Mouse (Mus musculus): Measurements from ENCODE around the gene Arhgap24.
A peak's percentile ranks its signal among the peaks of the same experiment; 100 is the strongest.

The Arhgap24 gene

GRCm38 (mm10) chr5:102904066-102904465 is 422.9 kb downstream of the Arhgap24 start:
- no peak for DNase-seq

DNA sequence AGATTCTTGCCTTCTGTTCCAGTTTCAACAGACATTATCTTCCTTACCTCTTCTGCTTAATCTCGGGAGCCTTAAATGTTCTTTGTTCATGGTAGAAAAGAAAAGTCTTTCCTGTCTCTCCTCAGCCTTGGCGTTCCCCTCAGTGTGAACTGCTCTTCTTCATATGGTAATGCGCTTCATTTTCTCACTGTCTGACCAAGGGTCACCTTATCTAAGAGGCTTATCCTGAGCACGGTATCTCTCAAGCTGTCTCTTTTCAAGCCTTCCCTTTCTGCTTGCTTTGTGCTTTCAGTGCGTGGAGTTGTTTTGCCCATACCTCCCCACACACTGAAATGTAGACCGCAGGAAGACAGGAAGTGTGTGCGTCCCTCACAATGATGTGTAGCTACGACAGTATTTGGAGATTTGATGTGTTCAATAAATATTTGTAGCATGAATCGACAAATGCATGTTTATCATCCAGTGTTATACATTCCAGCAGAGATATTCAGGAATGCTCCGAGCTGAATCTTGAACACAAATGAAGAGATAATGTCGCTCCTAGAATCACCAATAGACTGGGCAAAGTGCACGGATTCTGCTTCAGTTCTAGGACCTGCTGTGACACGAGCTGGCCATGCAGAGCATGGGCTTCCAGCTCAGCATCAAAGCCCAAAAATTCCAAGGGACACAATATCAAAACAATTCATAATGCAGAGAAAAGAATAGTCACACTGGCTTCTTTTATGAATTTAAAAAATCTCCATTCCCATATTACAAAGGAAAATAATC is 424.4 kb downstream of the Arhgap24 start:
- no peak for DNase-seq

DNA sequence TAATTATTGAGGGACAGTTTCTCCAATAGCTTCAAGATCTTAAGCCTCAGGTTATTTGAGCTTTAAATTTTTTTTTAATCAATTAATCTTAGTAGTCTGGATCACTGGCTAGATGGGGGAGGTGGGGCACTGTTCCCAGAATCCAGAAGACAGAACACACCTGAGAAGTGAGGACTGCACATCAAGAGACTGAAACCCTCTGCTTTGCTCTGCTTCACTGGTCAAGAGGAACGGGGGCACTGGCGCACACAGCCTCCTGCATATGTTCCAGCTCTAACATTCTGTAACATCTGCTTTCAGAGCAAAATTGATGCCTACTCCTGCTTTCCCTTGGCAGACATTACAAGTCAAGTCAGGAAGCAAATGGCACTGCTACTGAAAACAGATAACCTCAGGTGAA is 439.0 kb downstream of the Arhgap24 start:
- DNase-seq = no peak

DNA sequence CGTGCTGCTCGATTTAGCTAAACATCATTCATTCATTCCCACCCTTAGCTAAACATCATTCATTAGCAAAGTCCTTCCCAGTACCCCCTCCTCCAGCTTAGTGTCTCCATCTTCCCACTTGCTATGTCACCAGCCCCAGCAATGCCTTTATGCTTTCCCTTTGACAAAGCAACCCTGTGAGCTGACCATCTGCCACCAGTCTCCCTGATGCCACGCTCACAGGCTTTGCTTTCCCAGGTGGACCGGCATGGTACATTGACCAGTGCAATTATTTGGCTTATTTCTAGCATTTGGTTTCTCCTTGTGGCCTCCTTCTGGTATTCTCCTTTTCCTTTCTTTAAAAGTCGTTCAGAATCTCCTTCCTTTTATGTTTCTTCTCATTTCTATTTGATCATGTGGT is 445.6 kb downstream of the Arhgap24 start:
- DNase-seq = no peak

GRCm38 (mm10) chr5:102930161-102930560 is 449.0 kb downstream of the Arhgap24 start:
- peak; percentile 23 for DNase-seq

DNA sequence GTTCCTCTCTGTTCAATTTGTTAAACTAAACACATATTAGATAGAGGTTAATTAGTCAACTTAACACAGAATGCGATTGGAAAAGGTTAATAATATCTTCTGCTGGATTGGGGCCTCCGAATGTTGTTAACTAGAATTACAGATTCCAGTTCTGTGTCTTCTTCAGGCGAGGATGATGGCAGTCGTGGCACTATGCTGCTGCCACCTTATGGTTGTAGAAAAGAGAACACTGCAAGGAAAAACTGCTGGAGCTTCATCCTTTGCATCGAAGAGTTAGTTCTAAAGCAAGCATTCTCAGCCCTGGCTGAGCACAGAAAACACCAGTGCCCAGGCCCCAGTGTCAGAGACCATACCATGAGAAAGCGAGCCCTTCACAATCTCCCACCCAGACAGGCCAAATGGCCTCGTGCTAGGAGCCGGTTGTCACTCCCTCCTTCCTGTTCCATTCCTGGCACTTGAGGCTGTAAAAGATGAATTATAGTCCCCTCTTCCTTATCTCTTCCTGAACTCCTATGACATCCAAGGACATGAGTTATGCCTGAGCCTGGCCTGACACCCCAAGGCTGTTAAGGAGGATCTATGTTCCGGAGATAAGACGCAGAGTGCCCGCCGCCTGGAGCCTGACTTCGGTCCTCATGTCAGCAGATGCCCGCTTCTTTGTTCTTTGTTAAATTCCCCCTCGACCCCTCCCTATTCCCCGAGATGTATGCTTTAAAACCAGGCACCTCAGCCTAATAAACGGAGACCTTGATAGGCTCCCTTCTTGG is 462.9 kb downstream of the Arhgap24 start:
- peak; percentile 17 for DNase-seq

GRCm38 (mm10) chr5:102946625-102947024 is 465.4 kb downstream of the Arhgap24 start:
- no peak for DNase-seq

DNA sequence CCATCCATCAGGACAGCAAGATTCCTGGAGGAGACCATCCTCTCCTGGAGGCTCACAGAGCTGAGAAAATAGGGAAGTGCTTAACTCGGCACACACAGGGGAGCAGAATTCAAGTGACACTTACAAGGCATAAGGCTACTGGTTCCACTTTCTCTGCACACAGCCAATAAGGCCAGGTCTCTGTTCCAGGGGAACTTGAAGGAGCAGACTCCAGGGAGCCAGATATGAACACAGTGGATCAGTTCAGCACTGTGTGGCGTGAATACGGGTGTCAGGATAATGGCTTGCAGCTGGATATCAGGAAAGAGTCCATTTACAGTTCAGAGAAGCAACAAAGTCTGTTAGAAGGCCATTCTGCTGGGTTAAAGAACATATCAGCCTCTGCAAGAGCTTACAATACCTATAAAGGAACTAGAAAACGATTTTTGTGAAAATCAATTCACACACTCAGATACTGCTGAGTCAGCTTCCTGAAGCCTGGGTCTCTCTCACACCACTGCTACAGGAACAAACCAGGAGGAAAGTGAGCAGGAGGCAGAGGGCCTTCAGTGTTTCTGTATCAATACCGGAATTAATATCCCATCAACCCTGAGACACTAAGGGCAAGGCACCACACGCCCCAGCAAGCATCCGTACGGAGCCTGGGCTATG is 466.0 kb downstream of the Arhgap24 start:
- DNase-seq = peak; percentile 4
